Mouse (Mus musculus): ENCODE measurements around the gene Prune1.

DNA sequence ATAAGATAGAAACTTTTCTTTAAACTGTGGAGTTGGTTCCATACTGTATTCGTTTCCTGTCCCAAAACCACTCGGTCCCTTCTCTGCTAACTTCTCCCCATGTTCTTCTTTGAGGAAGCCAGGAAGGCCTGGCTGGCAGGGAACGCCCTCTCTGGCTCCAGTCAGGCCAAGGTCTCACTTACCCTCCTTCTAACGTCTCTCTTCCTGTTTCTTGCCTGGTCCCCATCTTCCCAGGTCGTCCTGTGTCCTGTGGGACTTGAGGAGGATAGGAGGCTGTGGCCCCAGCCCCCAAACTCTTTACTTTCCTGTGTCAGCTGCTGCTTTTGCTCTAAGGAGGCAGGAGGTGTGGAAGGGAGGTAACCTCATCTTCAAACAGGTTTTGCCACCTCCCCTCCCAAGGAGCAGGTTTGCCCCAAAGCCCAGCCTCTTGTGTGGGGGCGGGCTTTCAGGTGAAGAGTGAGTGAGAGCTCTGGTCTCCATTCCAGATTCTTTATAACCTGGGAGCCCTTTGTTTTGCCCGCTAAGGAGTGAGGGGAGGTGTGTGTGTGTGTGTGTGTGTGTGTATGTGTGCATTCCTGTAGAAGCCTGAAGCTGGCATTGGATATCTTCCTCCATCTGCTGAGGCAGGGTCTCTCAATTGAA lies 31.0 kb downstream of the Prune1 start, which contains the start of gene Bnipl:
- TF ChIP-seq CTCF (IDR thresholded peaks at IDR 0.05; ENCODE audit: borderline replicate concordance, control insufficient read depth, extremely low read depth, insufficient read depth, low read length, poor library complexity), result no peak
- TF ChIP-seq POLR2A (IDR thresholded peaks at IDR 0.05; ENCODE audit: control insufficient read depth, extremely low read depth, insufficient read depth, low read length, poor library complexity), result no peak
